ENCODE assay signal across 14 mouse cellular contexts in the genomic region with DNA sequence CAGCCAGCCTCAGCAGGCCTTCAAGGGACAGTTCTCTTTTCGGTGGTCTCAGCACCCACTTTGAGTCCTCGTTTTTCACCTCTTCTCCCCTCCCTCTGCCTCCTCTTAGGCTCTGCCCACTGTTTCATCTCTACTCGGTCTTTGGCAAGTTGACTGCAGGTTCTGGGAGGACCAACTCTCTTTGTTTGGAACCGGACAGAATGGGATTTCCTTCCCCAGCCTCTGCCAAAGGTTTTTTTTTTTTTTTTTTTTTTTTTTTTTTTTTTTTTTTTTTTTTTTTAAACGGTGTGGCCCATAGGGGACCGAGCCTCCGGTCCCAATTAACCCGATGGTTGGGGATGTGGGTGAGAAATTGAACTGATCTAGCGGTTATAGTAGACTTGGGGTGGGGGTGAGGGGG. TPM values are rescaled to one million over a fixed set of nuclear protein-coding genes. Genes with fewer than 3 reads are reported as not detected.
DNase-seq lines count a peak whose midpoint lies in the region; ATAC-seq and TF ChIP-seq lines count a peak whose summit lies in the region.
"Had no signal": no experiment of that assay in that cellular context is flagged by ENCODE, and none has a peak within 500 bp of the region (broad histone marks: within the 10 kb centered on the region; RNA-seq: fewer than 3 reads in every experiment).

No protein-coding gene starts in this region.

- peaks cover 3% of the 10 kb centered on the region; the same call in 1 of the 2 replicates for H3K4me1 ChIP-seq in heart, adult 2 months (ENCODE audit: control insufficient read depth, insufficient read depth, low read length)
- peaks cover under 1% of the 10 kb centered on the region for H3K4me1 ChIP-seq in lung, postnatal 0 days (ENCODE audit: insufficient read depth, low read depth, low read length)
- H3K4me1 ChIP-seq in hindbrain, embryonic 14.5 days (replicated peaks; ENCODE audit: control insufficient read depth, insufficient read depth, low read length): peaks cover 13% of the 10 kb centered on the region
- H3K4me1 ChIP-seq in neural tube, embryonic 12.5 days: peaks cover 33% of the 10 kb centered on the region

- peak overlapping the region; percentile 40; the same call in 1 of the 2 replicates for H3K4me2 ChIP-seq in lung, postnatal 0 days (replicated peaks; ENCODE audit: low read depth, low read length)
- H3K4me2 ChIP-seq in hindbrain, embryonic 14.5 days (replicated peaks): peak overlapping the region; percentile 47
- H3K4me2 ChIP-seq in neural tube, embryonic 12.5 days (replicated peaks): peak overlapping the region; percentile 53

- WGBS in heart, adult 2 months: 2% methylated on average over 9 of the region's 9 CpGs
- 3% methylated on average over 9 of the region's 9 CpGs for WGBS in lung, postnatal 0 days
- WGBS in hindbrain, embryonic 14.5 days: 2% methylated on average over 9 of the region's 9 CpGs
- under 1% methylated on average over 9 of the region's 9 CpGs for WGBS in neural tube, embryonic 12.5 days

- H3K27me3 ChIP-seq in heart, adult 2 months (ENCODE audit: control insufficient read depth, insufficient read depth, low read length): peaks cover 40% of the 10 kb centered on the region
- H3K27me3 ChIP-seq in lung, postnatal 0 days (replicated peaks; ENCODE audit: insufficient read depth, low read length): peaks cover 86% of the 10 kb centered on the region
- H3K27me3 ChIP-seq in hindbrain, embryonic 14.5 days (ENCODE audit: control insufficient read depth, insufficient read depth, low read length): peaks cover 99% of the 10 kb centered on the region
- H3K27me3 ChIP-seq in neural tube, embryonic 12.5 days (replicated peaks): peaks cover 96% of the 10 kb centered on the region

- no peaks in the 10 kb centered on the region for H3K9me3 ChIP-seq in lung, postnatal 0 days (ENCODE audit: low read length)
- no peaks in the 10 kb centered on the region for H3K9me3 ChIP-seq in hindbrain, embryonic 14.5 days (ENCODE audit: control insufficient read depth, low read length)
- H3K9me3 ChIP-seq in neural tube, embryonic 12.5 days: no peaks in the 10 kb centered on the region
- H3K9me3 ChIP-seq: embryonic facial prominence, embryonic 13.5 days had no signal

- no peak for TF ChIP-seq CTCF in heart, adult 2 months (IDR thresholded peaks at IDR 0.05)
- no peak for TF ChIP-seq CTCF in lung, postnatal 0 days (IDR thresholded peaks at IDR 0.05)

- H3K79me2 ChIP-seq in heart, adult 2 months (replicated peaks; ENCODE audit: control insufficient read depth, insufficient read depth, low read length): no peaks in the 10 kb centered on the region

- intact Hi-C loops in heart, adult 2 months (cut with DNase I): loop anchor here (5.0 to 10.0 kb wide), 2 partner anchors 69 to 484 kb away; a partner anchor contains a TSS
- intact Hi-C loops in heart, postnatal 10 days (cut with DNase I): loop anchor here (5.0 kb wide), 1 partner anchor 64 kb away; no protein-coding TSS in a partner anchor

- no peak for ATAC-seq in lung, postnatal 0 days
- no peak for ATAC-seq in hindbrain, embryonic 14.5 days (ENCODE audit: low FRiP score)
- ATAC-seq in neural tube, embryonic 12.5 days (ENCODE audit: low FRiP score, low read depth): no peak
- no peak for ATAC-seq in granulocyte monocyte progenitor cell, adult 5-6 weeks (replicated peaks; ENCODE audit: poor library complexity, severe bottlenecking)

- peak overlapping the region; percentile 38 for H3K27ac ChIP-seq in heart, adult 2 months
- no peak overlapping the region for H3K27ac ChIP-seq in lung, postnatal 0 days (ENCODE audit: low read length)
- peak overlapping the region; percentile 87 for H3K27ac ChIP-seq in hindbrain, embryonic 14.5 days
- peak overlapping the region; percentile 75; the same call in 1 of the 2 replicates for H3K27ac ChIP-seq in neural tube, embryonic 12.5 days
- H3K27ac ChIP-seq: embryonic facial prominence, embryonic 13.5 days; liver, embryonic 14.5 days had no signal

- TF ChIP-seq POLR2A in heart, adult 2 months (IDR thresholded peaks at IDR 0.05; ENCODE audit: insufficient read depth, low read depth, low read length): no peak

- no peaks in the 10 kb centered on the region for H3K36me3 ChIP-seq in heart, adult 2 months (ENCODE audit: control insufficient read depth, insufficient read depth, low read length)
- H3K36me3 ChIP-seq in lung, postnatal 0 days (ENCODE audit: insufficient read depth, low read length): no peaks in the 10 kb centered on the region
- no peaks in the 10 kb centered on the region for H3K36me3 ChIP-seq in hindbrain, embryonic 14.5 days (replicated peaks; ENCODE audit: control insufficient read depth, insufficient read depth)
- no peaks in the 10 kb centered on the region for H3K36me3 ChIP-seq in neural tube, embryonic 12.5 days
- H3K36me3 ChIP-seq: embryonic facial prominence, embryonic 13.5 days had no signal

- no peak overlapping the region for H3K9ac ChIP-seq in heart, adult 2 months (ENCODE audit: low read depth, low read length)
- no peak overlapping the region for H3K9ac ChIP-seq in lung, postnatal 0 days (replicated peaks; ENCODE audit: low read depth)
- peak overlapping the region; percentile 62; the same call in 1 of the 2 replicates for H3K9ac ChIP-seq in hindbrain, embryonic 14.5 days
- peak overlapping the region; percentile 51; the same call in 1 of the 2 replicates for H3K9ac ChIP-seq in neural tube, embryonic 12.5 days
- H3K9ac ChIP-seq: embryonic facial prominence, embryonic 13.5 days; liver, embryonic 14.5 days had no signal

- no peak for DNase-seq in heart, adult 2 months
- no peak for DNase-seq in heart, postnatal 10 days
- DNase-seq in lung, postnatal 0 days (ENCODE audit: low spot score): no peak
- no peak for DNase-seq in lung, adult 18-20 months
- no peak for DNase-seq in hindbrain, embryonic 14.5 days (ENCODE audit: low spot score)
- no peak for DNase-seq in testis, postnatal 14 days (ENCODE audit: low spot score)
- DNase-seq: cerebellum, adult 8-10 months had no signal

- TF ChIP-seq EP300 in heart, adult 2 months (IDR thresholded peaks at IDR 0.05; ENCODE audit: insufficient read depth, low read depth, low read length): no peak
- no peak for TF ChIP-seq EP300 in lung, postnatal 0 days (IDR thresholded peaks at IDR 0.05)

- H3K4me3 ChIP-seq in heart, adult 2 months: peak overlapping the region; percentile 22
- peak overlapping the region; percentile 19; the same call in 1 of the 2 replicates for H3K4me3 ChIP-seq in lung, postnatal 0 days (ENCODE audit: low read depth, low read length)
- H3K4me3 ChIP-seq in hindbrain, embryonic 14.5 days (replicated peaks; ENCODE audit: low read length): peak overlapping the region; percentile 29
- peak overlapping the region; percentile 26 for H3K4me3 ChIP-seq in neural tube, embryonic 12.5 days
- H3K4me3 ChIP-seq: myocyte had no signal

RNA-seq across cellular contexts. Expression of a gene that starts 4.8 kb away (rescaled TPM):
- not detected for total RNA-seq in heart, adult 2 months (2021)
- not detected in 2 replicates for polyA plus RNA-seq in heart, adult 2 months (2012; rRNA removed)
- total RNA-seq in heart, postnatal 10 days (2021): not detected
- polyA plus RNA-seq in lung, postnatal 0 days (2015; fragmentation: Nextera tagmentation; extraction: Ambion mirVana): not detected in 2 replicates
- polyA plus RNA-seq in hindbrain, embryonic 14.5 days (2014; fragmentation: Nextera tagmentation; extraction: Ambion mirVana): 18.7 and 22.1 TPM in 2 replicates
- polyA plus RNA-seq in neural tube, embryonic 12.5 days (2016; fragmentation: Nextera tagmentation; extraction: Ambion mirVana): 21.9 and 23.3 TPM in 2 replicates
- total RNA-seq in granulocyte monocyte progenitor cell, adult 5-6 weeks (2014; fragmentation: Nextera tagmentation): not detected in 2 replicates
- not detected in 2 replicates for total RNA-seq in granulocyte monocyte progenitor cell, adult 5-6 weeks (2017)
- total RNA-seq: heart, postnatal 25 days had no signal
- polyA plus RNA-seq: liver, embryonic 14.5 days; myocyte; stomach, embryonic 14.5 days had no signal

Comparison
In these comparisons a context has a peak if more than half of its experiments do, and no peak if none do; other contexts are left out.
1. H3K9ac ChIP-seq: peak in hindbrain, embryonic 14.5 days (single experiment) and neural tube, embryonic 12.5 days (single experiment); none in heart, adult 2 months (single experiment) and lung, postnatal 0 days (single experiment).
2. RNA of a gene that starts 4.8 kb away (polyA plus RNA-seq): 18.7 to 22.1 TPM in hindbrain, embryonic 14.5 days and 21.9 to 23.3 TPM in neural tube, embryonic 12.5 days; not detected in heart, adult 2 months and not detected in lung, postnatal 0 days; every median in the first group is over 10 times any median in the second.
3. Peak in every context shown above with its lines, with median percentiles within 50 percentile points of each other: H3K4me3 ChIP-seq and H3K4me2 ChIP-seq.